Mouse (Mus musculus) bone marrow macrophage, adult 2 months (primary cell): ENCODE data around the gene Pex26.

Source experiments
- CTCF ChIP-seq: IDR thresholded peaks from 2 replicates; pipeline ENCODE4 v1.5.1; 2012; ENCODE audit warnings: low read depth, mild to moderate bottlenecking, low read length, moderate library complexity
- POLR2A ChIP-seq: IDR thresholded peaks from 2 replicates; pipeline ENCODE4 v1.6.1; 2012; ENCODE audit warnings: mild to moderate bottlenecking, low read depth, low read length, borderline replicate concordance

DNA sequence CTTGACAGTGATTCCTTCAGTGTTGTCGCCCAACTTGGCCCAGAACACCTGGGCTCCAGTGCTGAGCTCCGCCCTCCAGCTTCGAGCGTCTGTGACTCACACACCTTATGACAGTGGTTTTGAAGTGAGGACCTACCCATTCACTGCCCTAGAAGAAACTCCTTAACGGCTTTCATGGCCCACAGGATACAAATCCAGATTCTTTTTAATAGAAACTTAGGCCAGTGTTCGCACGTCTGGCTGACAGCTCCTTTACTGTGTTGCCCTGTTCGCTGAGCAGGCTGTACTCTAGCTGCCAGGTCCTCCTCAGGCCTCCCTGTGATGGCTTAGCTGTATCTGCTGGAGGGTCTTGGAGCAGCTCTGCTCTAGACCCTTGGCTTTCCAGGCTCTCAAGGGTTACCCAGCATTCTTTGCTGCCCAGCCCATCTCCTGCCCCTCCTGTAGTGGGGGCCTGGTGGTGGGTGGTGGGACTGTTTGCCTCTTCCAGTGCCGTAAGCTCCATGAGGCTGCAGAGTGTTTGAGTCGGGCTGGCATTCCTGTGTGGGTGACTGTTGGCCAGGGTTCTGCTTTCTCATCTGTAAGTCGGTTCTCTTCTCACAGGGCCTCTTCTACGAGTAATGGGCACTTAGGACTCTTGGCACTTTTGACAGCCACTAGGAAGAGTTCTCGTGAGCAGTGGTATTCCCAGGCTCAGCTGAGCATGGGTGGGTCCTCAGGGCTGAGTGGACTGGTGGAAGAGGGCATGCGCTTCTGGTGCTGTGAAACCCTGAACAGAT is 11.7 kb downstream of the Pex26 start:
- TF ChIP-seq CTCF, result no peak
- no peak for TF ChIP-seq POLR2A
